15 mouse cellular contexts compared by ENCODE assay signal in genomic region chr3:50584323-50584722, GRCm38 (mm10).
"Had no signal": no experiment of that assay in that cellular context is flagged by ENCODE, and none has a peak within 500 bp of the region (broad histone marks: within the 10 kb centered on the region; RNA-seq: fewer than 3 reads in every experiment).

No protein-coding gene starts in this region.

- H3K4me3 ChIP-seq: neural tube, embryonic 13.5 days; neural tube, embryonic 15.5 days; stomach, embryonic 15.5 days had no signal

- H3K27me3 ChIP-seq: neural tube, embryonic 13.5 days; neural tube, embryonic 15.5 days; stomach, embryonic 15.5 days had no signal

- H3K4me1 ChIP-seq: stomach, embryonic 15.5 days had no signal

- DNase-seq: retina, postnatal 1 day; right cerebral cortex, adult 18-20 months; right cerebral cortex, postnatal 14 days; right cerebral cortex, postnatal 25 days; right cerebral cortex, postnatal 4 days; spleen, adult 18-20 months; thymus, adult 18-20 months; thymus, adult 2 months; thymus, postnatal 14 days; thymus, postnatal 25 days; thymus, postnatal 36 days had no signal

- H3K9ac ChIP-seq: neural tube, embryonic 13.5 days; neural tube, embryonic 15.5 days; stomach, embryonic 15.5 days had no signal

- H3K27ac ChIP-seq: neural tube, embryonic 15.5 days; stomach, embryonic 15.5 days; stomach, postnatal 0 days had no signal

- H3K36me3 ChIP-seq: neural tube, embryonic 13.5 days; neural tube, embryonic 15.5 days; stomach, embryonic 15.5 days had no signal

- H3K9me3 ChIP-seq: neural tube, embryonic 13.5 days; neural tube, embryonic 15.5 days; stomach, embryonic 15.5 days had no signal
